Mouse (Mus musculus): ENCODE data around the gene Rcan1. TPM values are rescaled to one million over a fixed set of nuclear protein-coding genes. Genes with fewer than 3 reads are reported as not detected.

Gene Rcan1
- total RNA-seq (2015) (6.9 and 7.8 TPM in 2 replicates), total RNA-seq (2017) (8.4 and 8.6 TPM in 2 replicates)

DNA sequence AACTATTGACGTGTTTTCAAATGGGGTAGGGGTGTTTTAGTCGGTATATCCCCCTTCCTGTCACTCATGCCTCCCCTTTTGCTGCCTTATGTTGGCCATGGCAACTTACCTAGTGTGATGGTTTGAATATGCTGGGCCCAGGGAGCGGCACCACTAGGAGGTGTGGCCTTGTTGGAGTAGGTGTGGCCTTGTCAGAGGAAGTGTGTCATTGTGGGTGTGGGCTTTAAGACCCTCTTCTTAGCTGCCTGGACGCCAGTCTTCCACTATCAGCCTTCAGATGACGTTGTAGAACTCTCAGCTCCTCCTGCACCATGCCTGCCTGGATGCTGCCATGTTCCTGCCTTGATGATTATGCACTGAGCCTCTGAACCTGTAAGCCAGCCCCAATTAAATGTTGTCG, at the start of gene Rcan1:
Gene Rcan1, minus strand, starts transcription at position 162 of the 400 bp plus-strand sequence.
- ATAC-seq (replicated peaks; ENCODE audit: poor library complexity), result no peak

DNA sequence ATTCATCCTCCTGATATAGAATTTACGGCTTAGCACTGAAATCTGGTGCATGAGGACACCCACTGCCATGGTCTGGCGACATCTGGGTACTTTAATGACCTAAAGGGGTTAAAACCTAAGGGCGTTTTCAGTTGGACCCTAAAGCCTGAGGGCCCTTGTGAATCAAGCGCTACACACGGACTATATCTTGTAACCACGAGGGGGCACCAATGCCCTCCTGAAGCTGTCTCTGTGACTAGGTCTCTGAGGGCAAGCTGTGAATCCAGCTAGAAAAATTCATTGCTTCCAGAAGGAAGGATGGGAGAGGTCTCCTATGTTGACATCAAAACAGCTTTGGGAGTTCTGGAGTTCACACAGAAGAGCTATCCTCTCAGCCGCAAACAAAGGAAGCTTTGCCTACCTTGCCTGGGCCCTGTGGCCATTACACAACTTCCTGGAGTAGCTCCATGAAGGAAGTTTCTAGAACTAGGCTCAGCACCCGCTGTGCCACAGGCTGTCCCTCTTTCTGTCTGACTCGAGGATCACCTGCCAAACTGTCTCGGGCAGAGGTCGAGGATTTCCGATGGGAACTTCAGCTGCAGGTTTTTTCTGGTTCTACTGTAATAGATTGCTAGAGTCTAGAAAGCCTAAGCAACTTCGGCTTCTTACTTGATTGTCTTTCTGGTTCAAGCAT, 49.3 kb upstream of the Rcan1 start:
- ATAC-seq (replicated peaks; ENCODE audit: poor library complexity), result peak; percentile 78

DNA sequence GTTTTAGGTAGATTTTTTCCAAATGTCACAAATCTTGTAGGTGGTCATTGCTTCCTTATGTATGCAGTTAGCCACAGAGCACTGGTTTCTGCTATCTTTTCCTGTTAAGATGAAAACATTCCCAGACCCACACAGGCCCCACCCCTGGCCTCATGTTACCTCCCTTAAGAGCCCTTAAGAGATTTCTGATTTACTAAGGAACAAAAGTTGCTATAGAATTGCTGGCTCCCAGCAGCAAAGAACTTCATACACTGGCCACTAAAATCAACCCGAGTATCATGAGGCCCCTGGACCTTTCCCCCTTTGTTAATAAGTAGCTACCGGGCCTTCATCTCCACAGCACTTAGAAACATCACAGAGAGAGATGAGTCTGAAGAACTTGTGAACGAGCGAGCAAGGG, 48.1 kb upstream of the Rcan1 start:
- ATAC-seq (replicated peaks; ENCODE audit: poor library complexity), result no peak

DNA sequence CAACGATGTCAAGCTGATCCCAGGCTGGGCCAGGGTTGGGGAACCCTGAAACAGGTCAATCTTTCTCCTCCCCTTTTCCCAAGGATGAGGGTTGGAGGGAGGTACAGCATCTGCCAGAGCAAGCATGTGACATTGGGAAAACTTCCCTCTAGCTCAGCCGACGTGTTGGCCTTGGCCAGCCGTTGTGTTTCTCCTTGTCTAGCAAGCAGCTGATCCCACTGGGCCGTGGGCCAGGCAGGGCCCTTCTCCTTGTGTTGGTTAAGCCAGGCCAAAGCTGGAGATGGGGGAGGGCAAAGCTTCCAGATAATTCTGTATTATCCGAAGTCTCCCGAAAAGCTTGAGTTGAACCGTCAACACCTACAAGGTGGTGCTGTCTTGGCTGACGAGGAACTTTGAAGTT, 45.5 kb upstream of the Rcan1 start:
- ATAC-seq (replicated peaks; ENCODE audit: poor library complexity), result no peak

DNA sequence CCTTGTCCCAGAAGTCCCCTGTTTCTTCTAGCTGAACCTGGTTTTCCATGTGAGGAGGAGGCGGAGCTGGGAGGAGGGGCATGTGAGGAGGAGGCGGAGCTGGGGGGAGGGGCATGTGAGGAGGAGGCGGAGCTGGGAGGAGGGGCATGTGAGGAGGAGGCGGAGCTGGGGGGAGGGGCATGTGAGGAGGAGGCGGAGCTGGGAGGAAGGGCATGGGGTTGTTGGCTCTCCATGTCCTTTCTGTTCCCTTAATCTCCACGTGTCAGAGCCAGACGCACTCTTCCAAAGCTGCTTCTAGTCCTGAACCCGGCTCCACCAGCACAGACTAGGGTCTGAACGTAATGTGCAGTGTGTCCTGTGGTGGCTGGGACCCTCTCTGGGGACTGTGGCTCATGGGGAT, 44.2 kb upstream of the Rcan1 start:
- ATAC-seq (replicated peaks; ENCODE audit: poor library complexity), result peak; percentile 54

DNA sequence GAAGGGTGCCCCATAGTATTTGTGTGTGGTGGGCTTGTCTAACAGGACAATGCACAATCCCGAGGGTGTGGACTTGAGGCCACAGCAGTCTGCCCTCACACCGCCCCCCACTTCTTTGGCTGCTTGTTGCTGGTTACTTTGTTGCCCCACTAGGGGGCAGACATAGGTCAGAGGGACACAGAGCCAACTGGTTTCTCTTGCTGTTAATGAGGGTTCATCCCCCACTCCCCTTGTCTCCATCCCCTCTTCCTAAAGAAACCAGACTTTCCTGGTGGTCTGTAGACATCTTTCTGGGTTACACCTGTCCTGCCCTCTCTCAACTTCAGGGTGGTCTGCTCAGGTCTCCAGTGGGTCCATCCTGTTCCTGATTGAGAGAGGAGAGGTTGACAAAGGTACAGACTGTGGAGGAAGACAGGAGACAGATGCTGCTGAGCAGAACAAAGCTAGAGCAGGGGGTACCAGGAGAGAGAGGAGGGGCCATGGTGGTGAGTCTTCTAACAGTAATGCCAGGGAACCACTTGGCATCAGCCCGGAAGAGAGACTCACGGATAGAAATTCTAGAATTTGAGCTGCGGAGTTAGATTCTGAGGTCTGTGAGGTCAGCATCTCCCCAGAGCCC, 41.2 kb upstream of the Rcan1 start:
- ATAC-seq (replicated peaks; ENCODE audit: poor library complexity), result peak; percentile 89

DNA sequence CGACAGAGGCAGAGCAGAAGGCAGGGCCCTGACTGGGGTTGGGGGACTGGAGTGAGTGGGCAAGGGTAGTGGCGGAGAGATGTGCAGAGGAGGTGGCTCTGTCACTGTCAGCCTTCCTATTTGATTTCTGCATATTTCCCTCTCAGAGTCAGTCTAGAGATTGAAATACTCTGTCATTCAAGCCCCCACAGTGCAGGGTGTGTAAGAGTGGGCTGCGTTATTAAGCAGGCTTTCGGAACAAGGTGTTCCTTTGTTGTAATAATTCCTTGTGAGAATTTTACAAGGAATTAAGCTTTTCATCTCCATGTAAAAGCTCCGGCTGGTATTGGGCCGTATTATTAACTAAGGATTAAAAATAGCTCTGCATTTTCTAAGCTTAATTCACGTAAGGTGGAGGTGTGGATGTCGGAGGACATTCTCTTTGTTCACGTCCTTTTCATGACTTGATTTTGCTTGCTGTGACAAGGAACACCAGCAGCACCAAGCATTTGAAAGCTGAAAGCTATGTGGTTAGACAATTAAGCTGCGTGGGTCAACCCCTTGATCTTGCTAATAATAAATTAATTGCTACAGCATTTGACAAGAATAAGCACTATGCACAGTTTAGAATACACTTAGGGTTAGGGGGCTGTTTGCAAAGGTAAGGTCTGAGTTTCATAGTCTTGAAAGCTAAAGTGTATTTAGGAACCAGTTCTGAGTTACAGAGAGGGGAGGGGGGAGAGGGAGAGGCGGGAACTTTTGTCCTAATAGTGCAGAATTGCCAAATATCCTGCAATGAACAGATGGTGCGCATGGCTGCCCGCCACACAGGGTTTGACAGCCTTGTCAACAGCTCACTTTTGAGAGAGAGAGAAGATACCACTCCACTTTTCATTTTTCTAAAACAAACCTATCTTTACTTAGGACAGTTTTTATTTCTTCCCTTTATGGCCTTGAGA, 40.4 kb upstream of the Rcan1 start:
- ATAC-seq (replicated peaks; ENCODE audit: poor library complexity), result peak; percentile 86

DNA sequence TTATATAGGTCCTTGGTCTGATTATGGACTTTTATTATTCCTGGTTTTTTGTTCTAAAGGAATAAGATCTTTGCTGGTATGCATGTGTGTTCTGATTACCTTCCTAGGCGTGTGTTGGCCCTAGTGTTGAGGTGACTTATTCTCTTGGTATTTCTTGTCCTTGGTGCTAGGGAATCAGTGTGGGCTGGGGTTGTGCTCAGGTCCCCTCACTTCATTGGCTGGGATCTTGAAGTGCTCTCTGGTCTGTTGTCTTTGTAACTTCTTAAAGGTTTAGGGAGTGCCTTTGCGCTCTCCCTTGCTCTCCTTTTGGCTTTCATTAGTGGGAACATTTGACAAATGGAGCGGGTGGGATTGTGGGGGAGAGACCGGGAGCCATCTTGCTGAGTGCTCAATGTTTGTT, 36.9 kb upstream of the Rcan1 start:
- ATAC-seq (replicated peaks; ENCODE audit: poor library complexity), result no peak

DNA sequence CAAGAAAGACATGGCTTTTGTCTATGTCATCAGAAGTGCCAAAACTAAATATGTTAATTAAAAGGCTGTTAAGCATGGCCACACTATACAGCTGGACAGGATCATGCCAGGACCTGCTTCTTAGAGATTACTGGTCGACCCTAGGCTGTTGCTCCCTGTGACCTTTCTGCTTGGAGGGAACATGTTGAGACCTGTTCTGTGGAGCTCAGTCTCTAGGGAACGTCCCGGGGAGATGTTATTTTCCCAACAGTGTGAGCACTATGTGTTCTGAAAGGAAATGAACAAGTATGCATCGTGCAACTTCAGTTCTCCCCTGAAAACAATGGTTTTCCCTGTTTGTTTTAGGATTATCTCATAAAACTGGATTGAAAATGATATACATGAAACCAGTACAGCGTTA, 32.4 kb upstream of the Rcan1 start:
- ATAC-seq (replicated peaks; ENCODE audit: poor library complexity), result no peak

DNA sequence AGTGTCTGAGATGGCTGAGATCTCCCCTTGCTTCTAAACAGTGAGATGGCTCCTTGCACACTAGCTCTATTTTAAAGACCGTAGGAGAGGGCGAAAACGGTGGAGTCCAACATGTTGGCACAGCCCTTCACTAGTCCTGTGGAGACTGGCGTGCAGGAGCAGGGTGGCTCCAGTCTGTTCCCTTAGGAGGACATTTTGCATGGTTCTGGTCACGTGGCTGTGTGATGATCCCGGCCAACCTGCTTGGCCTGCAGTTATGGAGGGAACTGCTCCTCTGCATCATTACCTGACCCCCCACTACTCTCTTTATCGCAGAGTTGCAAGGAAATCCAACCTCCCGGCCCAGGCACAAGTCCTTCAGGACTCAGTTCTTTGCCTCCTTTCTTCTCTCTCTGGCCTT, 29.9 kb upstream of the Rcan1 start:
- ATAC-seq (replicated peaks; ENCODE audit: poor library complexity), result no peak

DNA sequence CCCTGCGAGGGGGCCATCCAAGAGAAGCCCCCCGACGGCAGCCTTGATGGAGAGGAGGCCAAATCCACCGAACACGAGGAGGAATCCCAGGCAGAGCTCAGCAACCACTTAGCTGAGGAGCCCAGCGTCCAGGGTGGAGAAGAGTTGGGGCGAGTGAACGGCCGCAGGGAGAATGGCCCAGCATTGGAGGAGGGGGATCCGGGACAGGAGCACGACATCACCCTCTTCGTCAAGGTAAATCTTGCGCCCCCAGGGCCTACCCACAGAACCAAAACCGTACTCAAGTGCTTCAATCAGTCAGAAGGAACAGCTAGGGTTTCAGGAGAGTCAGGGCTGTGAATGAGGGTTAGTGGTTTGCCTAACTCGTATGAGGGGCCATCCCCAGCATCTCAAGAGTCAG, 28.7 kb upstream of the Rcan1 start:
- no peak for ATAC-seq (replicated peaks; ENCODE audit: poor library complexity)

DNA sequence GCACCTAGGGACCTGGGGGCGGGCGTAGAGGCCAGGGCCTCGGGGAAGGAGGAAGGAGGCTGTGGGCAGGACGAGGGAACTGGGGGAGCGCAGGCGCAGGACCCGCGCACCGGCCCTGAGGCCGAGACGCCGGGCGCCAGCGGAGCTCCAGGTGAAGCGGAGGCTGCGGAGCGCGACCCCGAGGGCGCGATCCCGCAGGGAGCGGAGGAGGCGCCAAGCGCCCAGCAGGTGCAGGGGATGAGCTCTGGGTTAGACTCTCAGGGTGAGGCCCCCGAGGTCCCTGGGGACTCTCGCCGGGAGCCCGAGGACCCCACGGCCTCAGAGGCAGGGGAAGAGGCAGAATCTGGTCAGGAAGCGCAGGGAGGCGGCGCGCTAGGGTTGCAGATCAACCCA, 27.9 kb upstream of the Rcan1 start:
- peak; percentile 36 for ATAC-seq (replicated peaks; ENCODE audit: poor library complexity)

DNA sequence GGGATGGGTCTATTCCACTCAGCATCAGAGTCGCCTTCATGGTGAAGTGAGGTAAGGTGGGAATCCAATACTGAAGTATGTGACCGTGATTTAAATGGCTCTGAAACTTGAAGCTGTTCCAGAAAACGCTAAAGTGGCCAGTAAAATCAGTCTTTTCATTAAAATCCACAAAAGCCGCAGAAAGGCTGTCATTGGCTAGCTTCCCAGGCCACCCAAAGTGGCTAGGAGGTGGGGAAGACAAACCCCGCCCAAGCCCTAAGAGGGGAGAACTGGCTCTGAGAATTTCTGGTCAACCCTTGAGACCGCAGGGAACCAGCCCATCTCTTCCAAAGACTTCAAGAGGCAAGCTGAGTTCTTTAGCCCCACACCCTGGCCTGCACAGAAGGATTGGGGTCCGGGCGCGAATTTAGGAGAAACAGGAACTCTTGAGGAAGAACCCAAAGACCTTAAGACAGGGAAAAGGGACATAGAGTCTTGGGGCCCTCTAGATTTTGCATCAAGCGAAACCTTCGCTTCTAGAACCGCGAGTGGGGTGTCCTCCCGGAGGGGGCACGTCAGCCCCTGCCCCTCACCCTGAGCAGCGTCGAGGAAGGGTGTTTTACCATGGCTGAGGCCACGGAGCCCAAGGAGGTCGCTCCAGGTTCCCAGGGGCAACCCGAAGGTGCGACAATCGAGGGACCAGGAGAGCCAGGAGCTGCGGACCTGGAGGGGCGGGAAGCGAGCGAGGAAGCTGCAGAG, 27.4 kb upstream of the Rcan1 start:
- ATAC-seq (replicated peaks; ENCODE audit: poor library complexity), result no peak

DNA sequence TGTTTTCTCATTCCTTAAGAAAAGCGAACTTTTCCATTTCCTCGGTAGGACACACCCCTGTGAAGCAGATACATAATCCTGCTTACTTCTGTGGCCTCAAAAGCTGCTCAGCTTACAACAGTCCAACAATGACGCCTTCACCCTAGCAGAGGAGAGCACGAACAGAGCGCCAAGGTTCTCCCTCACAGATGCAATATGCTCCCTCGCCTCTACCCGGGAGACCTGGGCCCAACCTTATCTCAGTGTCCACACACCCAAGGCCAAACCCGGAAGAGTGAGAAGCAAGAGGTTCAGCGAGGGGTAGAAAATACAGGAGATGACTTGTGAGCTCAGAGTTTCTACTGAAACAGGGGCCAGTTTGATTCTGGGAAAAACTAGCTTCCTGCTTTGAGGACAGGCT, 18.7 kb upstream of the Rcan1 start:
- no peak for ATAC-seq (replicated peaks; ENCODE audit: poor library complexity)

DNA sequence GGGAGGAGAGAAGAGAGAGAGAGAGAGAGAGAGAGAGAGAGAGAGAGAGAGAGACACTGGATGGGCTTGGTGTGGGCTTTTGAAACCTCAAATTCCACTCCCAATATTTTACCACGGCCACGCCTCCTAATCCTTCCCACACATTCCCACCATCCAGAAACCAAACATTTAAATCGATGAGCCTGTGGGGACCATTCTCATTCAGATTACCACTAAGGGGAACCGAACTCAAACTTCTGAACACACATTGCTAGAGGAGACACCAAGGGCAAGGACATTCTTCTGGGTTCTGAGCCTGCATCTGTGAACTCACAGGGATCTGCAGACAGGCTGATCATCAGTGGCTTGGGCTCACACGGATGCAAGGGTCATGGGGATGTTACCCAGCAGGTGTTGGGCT, 17.8 kb upstream of the Rcan1 start:
- ATAC-seq (replicated peaks; ENCODE audit: poor library complexity), result no peak

DNA sequence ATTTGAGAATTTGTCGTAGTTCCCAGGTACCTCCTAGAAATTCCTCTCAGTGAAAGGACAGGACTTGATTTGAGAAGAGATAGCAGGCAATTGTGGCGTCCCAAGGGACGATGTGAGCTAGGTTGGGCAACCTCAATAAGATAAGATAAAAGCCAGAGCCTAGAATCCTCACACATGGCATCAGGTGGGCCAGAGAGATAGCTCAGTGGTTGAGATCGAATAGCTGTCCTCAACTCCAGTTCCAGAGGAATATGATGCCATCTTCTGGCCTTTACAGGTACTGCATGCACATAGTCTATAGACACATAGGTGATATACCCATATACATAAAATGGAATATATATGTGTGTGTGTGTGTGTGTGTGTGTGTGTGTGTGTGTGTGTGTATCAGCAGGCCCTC, 16.8 kb upstream of the Rcan1 start:
- peak; percentile 98 for ATAC-seq (replicated peaks; ENCODE audit: poor library complexity)

DNA sequence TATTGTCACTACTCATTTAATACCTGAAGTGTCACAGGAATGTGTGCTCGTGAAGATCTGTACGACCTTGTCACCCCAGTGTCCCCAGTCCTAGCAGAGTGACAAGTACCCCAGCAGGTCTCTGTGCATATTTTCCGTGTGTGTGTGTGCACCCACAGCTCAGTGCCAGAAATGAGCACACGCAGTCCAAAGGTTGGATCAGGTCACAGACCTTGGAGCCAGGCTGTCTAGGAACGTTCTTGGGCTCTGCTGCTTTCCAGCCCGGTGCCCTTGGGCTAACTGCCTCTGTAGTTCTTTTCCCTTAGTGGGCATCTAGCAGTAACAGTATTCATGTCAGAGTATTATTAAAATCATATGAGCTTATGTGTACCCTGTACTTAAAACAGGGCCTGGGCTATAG, 16.4 kb upstream of the Rcan1 start:
- no peak for ATAC-seq (replicated peaks; ENCODE audit: poor library complexity)

DNA sequence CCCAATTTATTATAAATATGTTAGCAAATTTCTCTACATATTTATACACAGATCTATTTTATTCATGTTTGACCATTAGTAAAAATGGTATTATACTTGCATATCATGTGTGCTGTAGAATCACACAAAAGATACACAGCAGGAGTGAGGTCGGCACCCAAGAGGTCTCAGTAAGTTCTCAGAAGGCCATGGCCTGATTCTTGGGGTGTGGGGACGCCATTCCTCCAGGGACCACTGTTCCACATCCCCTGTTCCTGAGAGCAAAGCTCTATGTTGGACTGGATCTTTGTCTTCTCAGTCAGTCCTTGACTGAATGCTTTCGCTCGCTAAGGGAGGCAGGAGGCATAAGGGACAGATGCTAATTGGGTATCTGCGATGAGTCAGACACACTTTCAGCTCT, 14.8 kb upstream of the Rcan1 start, which contains the start of gene Clic6:
Gene Clic6, plus strand, starts transcription at position 301 of the 400 bp plus-strand sequence.
- ATAC-seq (replicated peaks; ENCODE audit: poor library complexity), result no peak

DNA sequence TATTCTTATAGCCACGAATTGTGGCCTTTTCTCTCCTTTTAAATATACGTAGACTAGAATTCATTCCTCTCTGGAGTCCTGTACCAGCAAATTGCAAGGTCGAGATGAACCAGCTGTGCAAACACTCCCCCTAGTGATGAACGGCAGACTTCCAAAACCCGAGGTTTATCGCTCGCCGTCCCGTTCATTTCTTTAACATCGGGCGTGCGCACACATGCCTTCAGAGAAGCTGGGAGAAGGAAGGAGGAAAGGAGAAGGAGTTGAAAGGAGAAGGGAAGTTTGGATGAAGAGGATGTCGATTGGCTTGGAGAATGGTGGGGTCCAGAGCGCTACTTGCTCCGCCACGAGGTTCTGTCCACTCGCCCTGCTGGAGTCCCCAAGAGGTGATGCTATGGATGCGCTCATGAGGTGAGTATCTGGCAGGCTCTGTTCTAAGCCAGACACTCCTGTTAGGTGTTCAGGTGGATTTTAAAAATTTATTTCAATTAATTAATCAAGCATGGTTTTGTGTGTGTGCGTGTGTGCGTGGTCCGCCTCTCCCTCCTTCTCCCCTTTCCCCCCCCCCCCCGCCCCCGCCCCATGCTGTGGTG, 8.0 kb upstream of the Rcan1 start:
- peak; percentile 85 for ATAC-seq (replicated peaks; ENCODE audit: poor library complexity)

DNA sequence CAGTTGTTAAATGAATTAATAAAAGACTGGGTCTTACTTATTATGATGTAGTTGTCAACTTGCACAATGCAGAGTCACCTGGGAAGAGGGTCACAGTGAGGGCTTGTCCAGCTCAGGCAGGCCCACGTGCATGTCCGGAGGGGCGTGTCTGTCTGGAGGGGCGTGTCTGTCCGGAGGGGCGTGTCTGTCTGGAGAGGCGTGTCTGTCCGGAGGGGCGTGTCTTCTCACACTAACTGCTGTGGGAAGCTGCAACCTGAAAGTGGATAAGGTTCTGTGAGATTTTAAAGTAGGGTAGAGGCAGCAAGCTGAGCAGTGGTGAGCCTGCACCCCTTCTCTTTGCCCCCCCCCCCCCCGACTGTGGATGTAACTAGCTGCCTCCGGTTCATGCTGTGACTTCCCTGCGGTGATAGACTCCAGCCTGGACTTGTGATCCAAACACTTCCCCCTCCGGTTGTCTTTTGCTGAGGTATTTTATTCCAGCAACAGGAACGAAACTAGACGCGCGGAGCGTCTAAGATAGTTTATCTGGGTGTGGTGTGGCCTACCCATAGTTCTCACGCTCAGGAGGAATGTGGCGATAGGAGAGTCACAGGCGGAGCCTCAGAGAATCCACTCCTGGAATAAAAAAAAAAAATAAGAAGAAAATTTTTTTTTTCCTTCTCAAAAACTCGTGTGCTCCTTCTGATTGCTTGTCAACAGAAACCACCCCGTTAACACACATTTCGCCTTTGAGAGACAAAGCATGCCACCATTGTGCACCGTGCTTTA, 4.6 kb upstream of the Rcan1 start:
- ATAC-seq (replicated peaks; ENCODE audit: poor library complexity), result peak; percentile 68

Data from megakaryocyte progenitor cell, adult 5-6 weeks (primary cell).